ENCODE assay signal across 27 mouse cellular contexts in genomic region chr5:117198390-117198789, GRCm38 (mm10).
DNase-seq lines count a peak whose midpoint lies in the region; ATAC-seq and TF ChIP-seq lines count a peak whose summit lies in the region.
"Had no signal": no experiment of that assay in that cellular context is flagged by ENCODE, and none has a peak within 500 bp of the region (broad histone marks: within the 10 kb centered on the region; RNA-seq: fewer than 3 reads in every experiment).

No protein-coding gene starts in this region.

- H3K27me3 ChIP-seq in liver, adult 2 months (ENCODE audit: control insufficient read depth, insufficient read depth, low read length), result no peaks in the 10 kb centered on the region
- H3K27me3 ChIP-seq in midbrain, embryonic 16.5 days (ENCODE audit: control insufficient read depth, insufficient read depth, low read depth, low read length), result no peaks in the 10 kb centered on the region
- H3K27me3 ChIP-seq: forebrain, embryonic 15.5 days; heart, embryonic 12.5 days; liver, embryonic 13.5 days; Patski had no signal

- no peak overlapping the region for H3K9ac ChIP-seq in liver, adult 2 months (ENCODE audit: low read depth, low read length)
- no peak overlapping the region for H3K9ac ChIP-seq in midbrain, embryonic 16.5 days (ENCODE audit: low read depth, low read length)
- H3K9ac ChIP-seq: forebrain, embryonic 15.5 days; heart, embryonic 12.5 days; liver, embryonic 13.5 days had no signal

- no peaks in the 10 kb centered on the region for H3K4me1 ChIP-seq in liver, adult 2 months (ENCODE audit: control insufficient read depth, insufficient read depth, low read length)
- H3K4me1 ChIP-seq in midbrain, embryonic 16.5 days (ENCODE audit: control insufficient read depth, insufficient read depth, low read length), result no peaks in the 10 kb centered on the region
- H3K4me1 ChIP-seq: forebrain, embryonic 15.5 days; hindbrain, embryonic 10.5 days; limb, embryonic 10.5 days had no signal

- H3K4me2 ChIP-seq in midbrain, embryonic 16.5 days (ENCODE audit: low read length), result no peak overlapping the region
- H3K4me2 ChIP-seq: forebrain, embryonic 15.5 days; heart, embryonic 12.5 days; liver, embryonic 13.5 days; midbrain, embryonic 11.5 days had no signal

- no peak overlapping the region for H3K4me3 ChIP-seq in liver, adult 2 months (ENCODE audit: insufficient read depth, low read depth, low read length)
- H3K4me3 ChIP-seq in midbrain, embryonic 16.5 days (ENCODE audit: low read depth, low read length), result no peak overlapping the region
- H3K4me3 ChIP-seq: forebrain, embryonic 15.5 days; heart, embryonic 12.5 days; hindbrain, embryonic 10.5 days; limb, embryonic 10.5 days; liver, embryonic 13.5 days had no signal

- no peaks in the 10 kb centered on the region for H3K9me3 ChIP-seq in midbrain, embryonic 16.5 days (replicated peaks; ENCODE audit: control insufficient read depth, low read length, poor library complexity, severe bottlenecking)
- H3K9me3 ChIP-seq: forebrain, embryonic 15.5 days; hindbrain, embryonic 10.5 days had no signal

- no peak overlapping the region for H3K27ac ChIP-seq in liver, adult 2 months (replicated peaks; ENCODE audit: insufficient read depth, low read depth, low read length)
- no peak overlapping the region for H3K27ac ChIP-seq in midbrain, embryonic 16.5 days (ENCODE audit: low read length)
- H3K27ac ChIP-seq: forebrain, embryonic 15.5 days; hindbrain, embryonic 10.5 days; hindbrain, postnatal 0 days; limb, embryonic 10.5 days; liver, embryonic 13.5 days had no signal

- WGBS in liver, adult 2 months, result 83% methylated on average over 3 of the region's 3 CpGs
- whole genome bisulfite sequencing in midbrain, embryonic 16.5 days, result 75% methylated on average over 3 of the region's 3 CpGs

- peaks cover 75% of the 10 kb centered on the region for H3K36me3 ChIP-seq in liver, adult 2 months (ENCODE audit: control insufficient read depth, insufficient read depth, low read length)
- peaks cover 11% of the 10 kb centered on the region for H3K36me3 ChIP-seq in midbrain, embryonic 16.5 days (ENCODE audit: control insufficient read depth, insufficient read depth, low read length)
- H3K36me3 ChIP-seq: forebrain, embryonic 15.5 days; limb, embryonic 10.5 days had no signal

- TF ChIP-seq CTCF in liver, adult 2 months (IDR thresholded peaks at IDR 0.05; ENCODE audit: low read depth, low read length), result peak; percentile 16; the same call in 1 of the 2 replicates

- no peak for DNase-seq in liver, adult 2 months (ENCODE audit: extremely low read depth, low read depth, low spot score)
- DNase-seq in liver (no peak), ES-CJ7 (ENCODE audit: low read depth, low spot score) (peak; percentile 33)
- peak; percentile 32 to 38 for DNase-seq in B cell, adult 2 months
- peak; percentile 36 for DNase-seq in induced T-regulatory cell, adult 2 months (ENCODE audit: low read depth)
- no peak for DNase-seq in spleen, postnatal 10 days (ENCODE audit: low spot score in 2 of 2)
- DNase-seq: adrenal gland, postnatal 10 days; cerebellum, adult 8-10 months; cerebellum, postnatal 36 days; heart, postnatal 10 days; kidney, adult 18-20 months; kidney, postnatal 10 days; liver, embryonic 13.5 days; lung, postnatal 10 days; right cerebral cortex, postnatal 14 days; spleen, adult 18-20 months; thymus, adult 2 months; thymus, postnatal 4 days had no signal

- ATAC-seq in midbrain, embryonic 16.5 days, result no peak
- ATAC-seq: activated CD4-positive, CD25-positive, alpha-beta regulatory T cell, adult 4 months; forebrain, embryonic 15.5 days; hindbrain, postnatal 0 days; Patski had no signal

- TF ChIP-seq POLR2A in liver, adult 2 months (IDR thresholded peaks at IDR 0.05; ENCODE audit: extremely low read depth, insufficient read depth, low read length), result no peak

- no peaks in the 10 kb centered on the region; the same call in 1 of the 2 replicates for H3K79me2 ChIP-seq in liver, adult 2 months (ENCODE audit: control insufficient read depth, insufficient read depth, low read length)

Comparison
In these comparisons a context has a peak if more than half of its experiments do, and no peak if none do; other contexts are left out.
1. DNase-seq: peak in B cell, adult 2 months (2 of 2), ES-CJ7 (single experiment) and induced T-regulatory cell, adult 2 months (single experiment); none in liver, adult 2 months (single experiment), liver (single experiment) and spleen, postnatal 10 days (0 of 2).